Mouse (Mus musculus) erythroblast, embryonic 14.5 days (primary cell): Measurements from ENCODE around the gene Galnt9.

Experiments used
- GATA1 ChIP-seq: IDR thresholded peaks from 2 replicates; pipeline ENCODE4 v1.6.1; 2012; ENCODE audit warnings: low read length, inconsistent platforms, mixed read lengths
- TAL1 ChIP-seq: IDR thresholded peaks from 3 replicates; pipeline ENCODE4 v1.6.1; 2012; ENCODE audit warnings: low read length, inconsistent platforms, mixed read lengths

DNA sequence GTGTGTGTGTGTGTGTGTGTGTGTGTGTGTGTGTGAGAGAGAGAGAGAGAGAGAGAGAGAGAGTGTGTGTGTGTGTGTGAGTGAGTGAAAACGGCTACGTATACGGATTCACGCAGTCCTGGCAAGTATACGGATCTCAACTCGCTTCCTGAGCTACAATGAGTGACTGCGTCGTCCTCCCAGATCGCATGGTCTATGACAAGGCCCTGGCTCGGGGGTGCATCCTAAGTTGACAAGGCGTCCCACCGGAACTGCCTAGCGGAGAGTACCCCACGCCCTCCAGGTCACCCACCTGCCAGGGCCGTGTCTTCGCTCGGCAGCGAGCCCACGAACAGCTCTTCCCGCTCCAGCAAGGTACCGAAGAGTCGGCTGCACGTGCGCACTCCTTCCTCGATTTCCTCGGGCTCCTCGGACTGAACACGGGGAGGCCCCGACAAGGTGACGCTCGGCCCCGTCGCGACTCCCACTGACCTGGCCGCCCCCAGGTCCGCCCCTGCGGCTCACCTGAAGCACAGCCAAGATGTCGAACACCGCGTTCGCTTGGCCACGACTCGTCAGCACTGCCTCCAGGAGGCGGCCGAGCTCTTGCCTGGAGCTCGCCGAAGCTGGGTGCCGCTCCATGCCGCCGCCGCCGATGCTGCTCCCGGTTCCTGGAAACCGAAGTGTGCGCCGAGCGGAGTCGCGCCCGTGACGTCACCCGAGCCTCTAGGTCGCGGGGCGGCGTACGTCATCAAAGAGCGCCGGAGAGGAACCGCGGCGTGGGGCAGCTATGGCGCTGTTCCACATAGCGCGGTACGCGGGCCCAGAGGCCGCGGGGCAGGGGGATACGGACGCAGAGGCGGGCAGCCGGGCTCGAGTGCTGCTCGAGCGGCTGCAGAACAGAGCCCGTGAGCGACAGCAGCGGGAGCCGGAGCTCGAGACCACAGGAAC, 108.8 kb downstream of the Galnt9 start, which contains the start of the genes Noc4l and Ddx51:
- TF ChIP-seq GATA1 (no peak), TAL1 (no peak)
